Mouse (Mus musculus) megakaryocyte, embryonic 14.5 days (primary cell): ENCODE data around the gene Mfsd2a.

Experiments
- FLI1 ChIP-seq: IDR thresholded peaks from 2 replicates; pipeline ENCODE4 v1.6.1; 2012; ENCODE audit warnings: low read length, inconsistent platforms, mixed read lengths
- GATA1 ChIP-seq: IDR thresholded peaks from 3 replicates; pipeline ENCODE4 v1.6.1; 2012; ENCODE audit warnings: mixed read lengths, low read length, inconsistent platforms, borderline replicate concordance

- TF ChIP-seq GATA1: no peak
- no peak for TF ChIP-seq FLI1
Observed at GRCm38 (mm10) chr4:122976885-122977284, 15.9 kb upstream of the Mfsd2a start.
